Comparison of ENCODE assay signal across 19 mouse cellular contexts in genomic region chr12:51712685-51713084, GRCm38 (mm10). TPM values are rescaled to one million over a fixed set of nuclear protein-coding genes. Genes with fewer than 3 reads are reported as not detected.
A peak's percentile ranks its signal among the peaks of the same experiment; 100 is the strongest.
DNase-seq lines count a peak whose midpoint lies in the region; ATAC-seq and TF ChIP-seq lines count a peak whose summit lies in the region.
"Had no signal": no experiment of that assay in that cellular context is flagged by ENCODE, and none has a peak within 500 bp of the region (broad histone marks: within the 10 kb centered on the region; RNA-seq: fewer than 3 reads in every experiment).

No protein-coding gene starts in this region.

- no peak for TF ChIP-seq POLR2A in heart, adult 2 months (IDR thresholded peaks at IDR 0.05; ENCODE audit: insufficient read depth, low read depth, low read length)

- H3K4me3 ChIP-seq in heart, adult 2 months: no peak overlapping the region
- no peak overlapping the region for H3K4me3 ChIP-seq in intestine, postnatal 0 days (ENCODE audit: low read depth, low read length)
- H3K4me3 ChIP-seq: heart, embryonic 15.5 days; hindbrain, embryonic 13.5 days; left cerebral cortex, adult 2 months; limb, embryonic 15.5 days; midbrain, embryonic 13.5 days had no signal

- H3K9ac ChIP-seq in heart, adult 2 months (ENCODE audit: low read depth, low read length): no peak overlapping the region
- no peak overlapping the region for H3K9ac ChIP-seq in intestine, postnatal 0 days (ENCODE audit: low read depth, low read length)
- H3K9ac ChIP-seq: forebrain, postnatal 0 days; heart, embryonic 15.5 days; hindbrain, embryonic 13.5 days; limb, embryonic 15.5 days; liver, embryonic 14.5 days; lung, embryonic 14.5 days; midbrain, embryonic 13.5 days had no signal

- no peaks in the 10 kb centered on the region; the same call in 1 of the 2 replicates for H3K36me3 ChIP-seq in heart, adult 2 months (ENCODE audit: control insufficient read depth, insufficient read depth, low read length)
- H3K36me3 ChIP-seq in intestine, postnatal 0 days (ENCODE audit: control insufficient read depth, insufficient read depth): 0 out of 2 replicates have a peak, but pooled peaks cover 3% of the 10 kb centered on the region
- H3K36me3 ChIP-seq: heart, embryonic 15.5 days; limb, embryonic 15.5 days; midbrain, embryonic 13.5 days had no signal

- no peaks in the 10 kb centered on the region; the same call in 1 of the 2 replicates for H3K79me2 ChIP-seq in heart, adult 2 months (replicated peaks; ENCODE audit: control insufficient read depth, insufficient read depth, low read length)

- 52% methylated on average over 1 of the region's 1 CpGs for WGBS in heart, adult 2 months
- WGBS in intestine, postnatal 0 days: 80% methylated on average over 1 of the region's 1 CpGs

- no peak for TF ChIP-seq CTCF in heart, adult 2 months (IDR thresholded peaks at IDR 0.05)
- no peak for TF ChIP-seq CTCF in intestine, postnatal 0 days (IDR thresholded peaks at IDR 0.05; ENCODE audit: low read depth)

- no peaks in the 10 kb centered on the region for H3K9me3 ChIP-seq in intestine, postnatal 0 days (ENCODE audit: control insufficient read depth)
- H3K9me3 ChIP-seq: heart, embryonic 15.5 days; hindbrain, embryonic 13.5 days; limb, embryonic 15.5 days had no signal

- no peak overlapping the region for H3K4me2 ChIP-seq in intestine, postnatal 0 days (replicated peaks; ENCODE audit: low read depth)
- H3K4me2 ChIP-seq: heart, embryonic 15.5 days; hindbrain, embryonic 13.5 days; limb, embryonic 15.5 days; lung, embryonic 14.5 days; midbrain, embryonic 13.5 days had no signal

- no peaks in the 10 kb centered on the region for H3K27me3 ChIP-seq in heart, adult 2 months (ENCODE audit: control insufficient read depth, insufficient read depth, low read length)
- H3K27me3 ChIP-seq in intestine, postnatal 0 days (replicated peaks; ENCODE audit: control insufficient read depth, insufficient read depth, low read length): no peaks in the 10 kb centered on the region
- H3K27me3 ChIP-seq: heart, embryonic 15.5 days; hindbrain, embryonic 13.5 days; limb, embryonic 15.5 days; midbrain, embryonic 13.5 days had no signal

- intact Hi-C loops in heart, adult 2 months (cut with DNase I): no loop called here

- H3K27ac ChIP-seq in heart, adult 2 months: no peak overlapping the region
- H3K27ac ChIP-seq in intestine, postnatal 0 days (ENCODE audit: low read depth, low read length): no peak overlapping the region
- H3K27ac ChIP-seq: heart, embryonic 15.5 days; hindbrain, embryonic 13.5 days; left cerebral cortex, adult 2 months; limb, embryonic 15.5 days; liver, embryonic 14.5 days; midbrain, embryonic 13.5 days had no signal

- no peak for DNase-seq in cerebellum, adult 11-12 months
- DNase-seq in heart, adult 2 months: peak in 1 of 2 experiments; percentile 27
- no peak for DNase-seq in heart, adult 9 months (ENCODE audit: low spot score in 2 of 2)
- peak; percentile 20 for DNase-seq in MN1 (ENCODE audit: low spot score)
- DNase-seq in cerebellum, postnatal 36 days: peak; percentile 33 to 43
- no peak for DNase-seq in thymus, postnatal 36 days
- DNase-seq: forebrain, postnatal 0 days; gastrocnemius, postnatal 36 days; heart, postnatal 36 days; left cerebral cortex, postnatal 4 days; lung, embryonic 14.5 days had no signal

- 0 out of 2 replicates have a peak, but pooled peaks have one; percentile 26 for TF ChIP-seq EP300 in heart, adult 2 months (IDR thresholded peaks at IDR 0.05; ENCODE audit: insufficient read depth, low read depth, low read length)

- H3K4me1 ChIP-seq in heart, adult 2 months (ENCODE audit: control insufficient read depth, insufficient read depth, low read length): peaks cover 13% of the 10 kb centered on the region
- no peaks in the 10 kb centered on the region for H3K4me1 ChIP-seq in intestine, postnatal 0 days (replicated peaks; ENCODE audit: control insufficient read depth, insufficient read depth, low read length)
- H3K4me1 ChIP-seq: hindbrain, embryonic 13.5 days; limb, embryonic 15.5 days; midbrain, embryonic 13.5 days had no signal

- peak; percentile 68; the same call in 1 of the 2 replicates for ATAC-seq in cerebellum, adult (ENCODE audit: insufficient number of reproducible peaks, low FRiP score, low TSS enrichment)
- ATAC-seq in intestine, postnatal 0 days: no peak
- ATAC-seq: forebrain, postnatal 0 days; midbrain, embryonic 13.5 days had no signal

RNA-seq across cellular contexts. Expression of gene Strn3, which starts 21.0 kb away (rescaled TPM):
- 100 to 1,000 TPM; 106 to 114 TPM for total RNA-seq in heart, adult 2 months (2021)
- 24.6 and 57.9 TPM in 2 replicates for polyA plus RNA-seq in heart, adult 2 months (2012; rRNA removed)
- 22.2 and 22.9 TPM in 2 replicates for polyA plus RNA-seq in intestine, postnatal 0 days (2015; fragmentation: Nextera tagmentation; extraction: Ambion mirVana)

RNA-seq across cellular contexts. Expression of gene Ap4s1, which starts 21.9 kb away (rescaled TPM):
- total RNA-seq in heart, adult 2 months (2021): 10 to 100 TPM; 52.0 to 65.4 TPM
- 20.4 and 31.1 TPM in 2 replicates for polyA plus RNA-seq in heart, adult 2 months (2012; rRNA removed)
- polyA plus RNA-seq in intestine, postnatal 0 days (2015; fragmentation: Nextera tagmentation; extraction: Ambion mirVana): 24.0 and 25.7 TPM in 2 replicates

Comparison
In these comparisons a context has a peak if more than half of its experiments do, and no peak if none do; other contexts are left out.
1. DNase-seq: peak in MN1 (single experiment) and cerebellum, postnatal 36 days (2 of 2); none in cerebellum, adult 11-12 months (single experiment), heart, adult 9 months (0 of 2) and thymus, postnatal 36 days (0 of 2).